Mouse (Mus musculus) limb, embryonic 15.5 days (tissue): Measurements from ENCODE around the gene Crb2. TPM values are rescaled to one million over a fixed set of nuclear protein-coding genes. Genes with fewer than 3 reads are reported as not detected.
A peak's percentile ranks its signal among the peaks of the same experiment; 100 is the strongest.

ENCODE experiments used
- ATAC-seq: fragments of 200-750 bp; cut with Nextera tagmentation; 2 replicates; pipeline ENCODE4 v1.8.0; 2017; ENCODE audit warnings: low read depth, moderate TSS enrichment; ENCODE audit not compliant: insufficient number of reproducible peaks, low FRiP score, low TSS enrichment
- H3K27ac ChIP-seq: fragments of 300-500 bp; sonication (generic); 2 replicates; pipeline ENCODE4 v1.5.1; 2015; ENCODE audit warnings: moderate library complexity, mild to moderate bottlenecking, inconsistent platforms
- H3K27me3 ChIP-seq: fragments of 300-500 bp; sonication (generic); 2 replicates; pipeline ENCODE4 v1.6.1; 2015; ENCODE audit warnings: inconsistent platforms
- H3K36me3 ChIP-seq: fragments of 300-500 bp; sonication (generic); 2 replicates; pipeline ENCODE4 v1.6.1; 2015; ENCODE audit warnings: inconsistent platforms
- H3K4me1 ChIP-seq: fragments of 300-500 bp; sonication (generic); 2 replicates; pipeline ENCODE4 v1.6.1; 2015; ENCODE audit warnings: inconsistent platforms
- H3K4me2 ChIP-seq: fragments of 300-500 bp; sonication (generic); 2 replicates; pipeline ENCODE4 v1.6.1; 2015; ENCODE audit warnings: mild to moderate bottlenecking, inconsistent platforms
- H3K4me3 ChIP-seq: fragments of 300-500 bp; sonication (generic); 2 replicates; pipeline ENCODE4 v1.5.1; 2015; ENCODE audit warnings: mild to moderate bottlenecking, inconsistent platforms
- H3K9ac ChIP-seq: fragments of 300-500 bp; sonication (generic); 2 replicates; pipeline ENCODE4 v1.6.1; 2015; ENCODE audit warnings: inconsistent platforms
- H3K9me3 ChIP-seq: fragments of 300-500 bp; sonication (generic); 2 replicates; pipeline ENCODE4 v1.6.1; 2016; ENCODE audit warnings: inconsistent platforms
- WGBS: fragments of 180-500 bp; shearing (Covaris S2); methylation state at CpG from one replicate; pipeline ENCODE4 v1.1.7; 2015; 5-methylcytosine and 5-hydroxymethylcytosine counted together
- polyA plus RNA-seq: library from polyadenylated mRNA; unstranded; fragments of >200 nt; fragmentation: Nextera tagmentation; extraction: Ambion mirVana; gene quantifications from 2 replicates; pipeline ENCODE4 v1.2.1, GENCODE M21; 2015

Crb2 gene
- polyA plus RNA-seq, 1 experiment from 2014 or later: 0.36 TPM

DNA sequence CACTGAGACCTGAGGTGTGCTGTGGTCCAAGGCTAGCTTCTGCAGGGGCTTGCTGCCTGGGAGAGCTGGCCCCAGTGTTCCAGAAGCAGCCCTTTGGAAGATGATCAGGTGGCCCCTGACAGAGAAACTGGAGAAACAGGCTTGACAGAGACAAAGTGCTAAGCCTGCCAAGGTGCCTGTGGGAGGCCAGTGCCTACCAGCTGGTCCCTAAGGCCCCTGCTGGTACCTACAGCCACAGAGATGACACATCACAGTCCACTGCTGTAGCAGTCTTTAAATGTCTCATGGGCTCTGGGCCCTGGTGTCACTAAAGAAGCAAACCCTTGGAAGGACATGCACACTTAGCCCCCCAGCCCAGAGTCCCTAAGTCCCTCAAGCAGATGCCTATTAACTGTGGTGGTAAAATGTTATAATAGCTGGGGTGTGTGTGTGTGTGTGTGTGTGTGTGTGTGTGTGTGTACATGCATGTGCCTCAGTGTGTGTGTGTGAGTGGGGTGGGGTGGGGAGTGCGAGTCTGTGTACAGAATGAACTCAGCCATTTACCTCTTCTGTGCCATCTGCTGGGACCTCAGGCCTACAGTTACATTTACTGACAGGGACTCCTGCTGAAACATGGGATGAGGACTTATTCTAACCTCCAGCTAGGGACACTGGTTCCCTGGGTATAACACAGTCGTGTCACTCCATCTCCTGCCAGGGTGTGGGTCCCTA, 19.7 kb upstream of the Crb2 start:
- Histone ChIP-seq H3K27ac (no peak overlapping the region), H3K4me3 (no peak overlapping the region)
- WGBS: 72% methylated on average over 2 of the region's 2 CpGs

DNA sequence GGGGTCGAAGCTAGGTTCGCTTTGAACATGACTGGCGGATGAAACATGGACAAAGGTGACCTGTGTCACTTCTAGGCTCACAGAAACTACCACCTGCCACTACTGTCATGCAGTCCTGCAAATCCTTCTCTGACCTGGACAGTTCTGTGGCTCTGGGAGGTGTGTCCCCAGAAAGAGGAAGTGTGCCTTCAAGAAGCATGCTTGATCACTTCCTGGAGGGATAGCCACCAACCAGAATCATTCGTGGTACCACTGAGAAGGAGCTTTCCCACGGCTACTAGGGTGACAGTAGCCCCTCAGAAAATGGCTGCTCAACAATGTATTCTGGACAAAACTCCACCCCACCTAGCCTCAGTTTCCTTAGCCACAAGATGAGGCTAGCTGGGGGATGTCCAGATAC, 19.0 kb upstream of the Crb2 start:
- Histone ChIP-seq H3K27ac (no peak overlapping the region), H3K4me2 (no peak overlapping the region), H3K9me3 (no peaks in the 10 kb centered on the region), H3K36me3 (no peaks in the 10 kb centered on the region), H3K9ac (no peak overlapping the region), H3K4me1 (peaks cover 34% of the 10 kb centered on the region), H3K4me3 (no peak overlapping the region), H3K27me3 (no peaks in the 10 kb centered on the region)
- no peak for ATAC-seq
- 81% methylated on average over 5 of the region's 5 CpGs for WGBS

More for the DNA sequence above, 19.7 kb upstream of the Crb2 start:
- no peak for ATAC-seq
- H3K4me2 ChIP-seq: no peak overlapping the region
- H3K36me3 ChIP-seq: no peaks in the 10 kb centered on the region
- peaks cover 34% of the 10 kb centered on the region for H3K4me1 ChIP-seq
- H3K9me3 ChIP-seq: no peaks in the 10 kb centered on the region
- no peak overlapping the region for H3K9ac ChIP-seq
- no peaks in the 10 kb centered on the region for H3K27me3 ChIP-seq

DNA sequence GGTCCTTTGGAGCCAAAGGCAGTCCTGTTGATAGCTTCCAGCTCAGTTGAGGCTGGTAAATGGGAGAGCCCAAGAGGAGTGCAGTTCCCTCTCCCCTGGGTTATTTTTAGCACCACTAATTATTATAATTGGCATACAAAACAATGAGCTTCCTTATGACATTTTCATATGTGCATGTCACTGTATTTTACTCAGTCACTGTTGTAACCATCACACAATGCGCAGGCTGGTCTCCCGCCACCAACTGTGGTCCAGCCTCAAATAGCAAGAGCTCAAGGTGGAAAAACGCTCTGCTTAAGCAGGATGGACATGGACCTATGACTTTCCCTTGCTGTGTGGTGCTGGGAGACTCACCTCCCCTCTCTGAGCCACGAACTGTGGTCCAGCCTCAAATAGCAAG, 18.3 kb upstream of the Crb2 start:
- no peaks in the 10 kb centered on the region for H3K36me3 ChIP-seq
- WGBS: 75% methylated on average over 4 of the region's 4 CpGs
- peak overlapping the region; percentile 36; the same call in 1 of the 2 replicates for H3K4me2 ChIP-seq
- H3K9ac ChIP-seq: no peak overlapping the region
- no peak for ATAC-seq
- H3K27me3 ChIP-seq: no peaks in the 10 kb centered on the region
- H3K9me3 ChIP-seq: no peaks in the 10 kb centered on the region
- peaks cover 34% of the 10 kb centered on the region for H3K4me1 ChIP-seq
- H3K27ac ChIP-seq: peak overlapping the region; percentile 75
- 0 out of 2 replicates have a peak overlapping the region, but pooled peaks have one; percentile 20 for H3K4me3 ChIP-seq

GRCm38 (mm10) chr2:37758343-37759015, 17.6 kb upstream of the Crb2 start:
- peak overlapping the region; percentile 36 for H3K4me2 ChIP-seq
- peak overlapping the region; percentile 20; the same call in 1 of the 2 replicates for H3K4me3 ChIP-seq
- 0 out of 2 replicates have a peak, but pooled peaks have one; percentile 55 for ATAC-seq
- H3K4me1 ChIP-seq: peaks cover 34% of the 10 kb centered on the region
- no peaks in the 10 kb centered on the region for H3K27me3 ChIP-seq
- WGBS: 8% methylated on average over 21 of the region's 21 CpGs
- no peaks in the 10 kb centered on the region for H3K9me3 ChIP-seq
- peak overlapping the region; percentile 75 for H3K27ac ChIP-seq
- no peaks in the 10 kb centered on the region for H3K36me3 ChIP-seq
- peak overlapping the region; percentile 14; the same call in 1 of the 2 replicates for H3K9ac ChIP-seq

GRCm38 (mm10) chr2:37760633-37761032, 15.4 kb upstream of the Crb2 start:
- H3K4me1 ChIP-seq: peaks cover 43% of the 10 kb centered on the region
- no peak overlapping the region for H3K4me2 ChIP-seq
- H3K36me3 ChIP-seq: no peaks in the 10 kb centered on the region
- 35% methylated on average over 6 of the region's 6 CpGs for WGBS
- no peaks in the 10 kb centered on the region for H3K9me3 ChIP-seq
- no peak overlapping the region for H3K9ac ChIP-seq
- no peaks in the 10 kb centered on the region for H3K27me3 ChIP-seq
- H3K4me3 ChIP-seq: no peak overlapping the region
- H3K27ac ChIP-seq: no peak overlapping the region
- no peak for ATAC-seq

DNA sequence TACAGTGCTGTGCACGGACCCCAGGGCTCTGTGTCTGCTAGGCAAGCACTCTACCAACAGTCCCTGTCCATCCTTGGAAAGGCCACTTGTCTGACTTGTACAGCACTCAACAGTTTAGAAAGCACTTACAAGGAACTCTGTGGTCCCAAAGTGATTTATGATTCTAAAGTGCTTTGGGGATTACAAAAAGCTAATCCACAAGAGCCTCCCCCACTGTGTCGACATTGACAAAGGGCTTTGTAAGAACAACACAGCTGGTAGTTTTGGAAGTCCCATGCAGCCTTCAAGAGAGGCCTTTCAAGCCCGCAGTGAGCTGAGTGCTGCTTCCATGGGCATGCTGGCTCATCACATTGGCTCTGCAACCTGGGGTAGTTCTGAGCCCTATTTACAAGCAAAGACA, 12.4 kb upstream of the Crb2 start:
- H3K9me3 ChIP-seq: no peaks in the 10 kb centered on the region
- no peak for ATAC-seq

DNA sequence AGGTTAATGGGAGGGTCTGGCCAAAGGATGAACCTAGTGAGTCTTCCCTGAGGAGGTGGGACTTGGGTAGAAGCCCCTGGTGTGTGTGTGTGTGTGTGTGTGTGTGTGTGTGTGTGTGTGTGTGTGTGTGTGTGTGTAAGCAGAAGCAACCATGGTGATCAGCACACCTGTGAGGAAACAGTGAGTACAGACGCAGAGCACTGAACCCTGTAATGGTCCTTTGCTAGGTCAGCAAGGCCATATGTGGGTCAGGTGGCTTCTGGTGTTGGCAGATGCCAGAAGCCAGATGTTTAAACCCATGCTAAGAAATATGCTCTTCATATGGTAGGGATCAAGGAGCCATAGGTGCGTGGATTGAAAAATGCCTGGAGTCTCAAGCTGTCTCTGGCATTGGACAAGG, 11.5 kb upstream of the Crb2 start:
- Histone ChIP-seq H3K36me3 (no peaks in the 10 kb centered on the region), H3K27ac (no peak overlapping the region), H3K4me1 (peaks cover 49% of the 10 kb centered on the region), H3K4me2 (no peak overlapping the region), H3K9me3 (no peaks in the 10 kb centered on the region), H3K9ac (no peak overlapping the region), H3K4me3 (no peak overlapping the region), H3K27me3 (no peaks in the 10 kb centered on the region)
- 83% methylated on average over 2 of the region's 2 CpGs for WGBS
- no peak for ATAC-seq

More for the DNA sequence above, 12.4 kb upstream of the Crb2 start:
- H3K4me3 ChIP-seq: no peak overlapping the region
- no peak overlapping the region for H3K4me2 ChIP-seq
- 31% methylated on average over 3 of the region's 3 CpGs for WGBS
- no peaks in the 10 kb centered on the region for H3K27me3 ChIP-seq
- H3K36me3 ChIP-seq: no peaks in the 10 kb centered on the region
- no peak overlapping the region for H3K27ac ChIP-seq
- H3K4me1 ChIP-seq: peaks cover 47% of the 10 kb centered on the region
- no peak overlapping the region for H3K9ac ChIP-seq

DNA sequence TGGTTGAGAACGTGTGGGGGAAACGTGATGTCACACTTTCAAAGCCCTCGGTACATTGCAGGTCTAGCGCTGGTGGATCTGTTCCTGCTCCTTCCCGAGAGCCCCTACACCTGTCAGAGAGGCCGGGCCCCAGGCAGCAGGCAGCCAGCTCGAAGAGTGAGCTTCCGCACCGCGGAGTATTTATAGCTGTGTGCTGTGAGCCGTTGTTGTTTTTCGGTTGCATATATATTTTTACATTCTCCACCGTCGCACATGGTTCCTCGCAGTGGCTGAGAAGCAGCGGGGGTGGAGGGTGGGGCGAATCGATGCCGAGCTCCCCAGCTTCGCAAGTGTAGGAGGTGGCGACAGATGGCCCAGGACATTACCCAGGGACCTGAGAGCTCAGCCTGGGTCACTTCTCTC, 11.0 kb upstream of the Crb2 start:
- H3K4me1 ChIP-seq: peaks cover 55% of the 10 kb centered on the region
- H3K27me3 ChIP-seq: no peaks in the 10 kb centered on the region
- H3K36me3 ChIP-seq: no peaks in the 10 kb centered on the region
- ATAC-seq: no peak
- H3K27ac ChIP-seq: 0 out of 2 replicates have a peak overlapping the region, but pooled peaks have one; percentile 4
- H3K4me3 ChIP-seq: no peak overlapping the region
- H3K9me3 ChIP-seq: no peaks in the 10 kb centered on the region
- WGBS: 16% methylated on average over 21 of the region's 21 CpGs
- H3K9ac ChIP-seq: no peak overlapping the region
- no peak overlapping the region for H3K4me2 ChIP-seq

DNA sequence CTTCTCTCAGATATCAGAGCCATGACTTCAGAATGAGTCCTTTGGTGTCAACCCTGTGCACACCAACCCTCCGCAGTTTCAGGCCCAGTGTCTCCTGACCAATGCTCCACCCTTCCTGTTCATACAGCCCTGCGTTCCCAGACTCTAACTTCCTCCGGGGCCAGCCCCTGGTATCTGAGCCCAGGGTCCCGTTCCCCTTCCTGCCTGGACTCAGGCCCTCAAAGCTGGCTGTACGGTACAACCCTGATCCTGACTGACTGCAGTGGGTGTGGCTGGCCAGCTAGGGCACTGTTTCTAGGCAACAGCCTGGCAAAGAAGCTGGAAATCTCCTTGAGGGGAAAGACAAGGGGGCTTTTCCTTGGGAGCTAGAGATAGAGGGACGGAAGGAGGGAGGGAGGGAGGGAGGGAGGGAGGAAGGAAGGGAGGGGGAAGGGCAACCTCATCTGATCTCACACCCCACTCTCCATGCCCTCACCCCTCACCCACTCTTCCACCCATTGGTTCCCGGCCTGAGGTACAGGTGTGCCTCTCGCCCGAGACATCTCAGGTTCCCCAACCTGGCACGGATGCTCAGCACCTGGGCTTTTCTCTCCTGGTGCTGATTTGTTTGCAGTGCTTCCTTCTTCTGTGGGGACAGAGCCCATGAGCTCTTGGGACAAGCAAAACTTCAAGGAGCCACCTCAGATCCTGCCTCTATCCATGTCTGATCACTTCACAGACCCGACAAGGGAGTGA, 9.9 kb upstream of the Crb2 start:
- Histone ChIP-seq H3K27me3 (no peaks in the 10 kb centered on the region), H3K9me3 (no peaks in the 10 kb centered on the region), H3K4me1 (peaks cover 65% of the 10 kb centered on the region), H3K36me3 (no peaks in the 10 kb centered on the region), H3K4me2 (no peak overlapping the region), H3K4me3 (no peak overlapping the region), H3K27ac (0 out of 2 replicates have a peak overlapping the region, but pooled peaks have one; percentile 79), H3K9ac (no peak overlapping the region)
- no peak for ATAC-seq
- WGBS: 59% methylated on average over 10 of the region's 11 CpGs

DNA sequence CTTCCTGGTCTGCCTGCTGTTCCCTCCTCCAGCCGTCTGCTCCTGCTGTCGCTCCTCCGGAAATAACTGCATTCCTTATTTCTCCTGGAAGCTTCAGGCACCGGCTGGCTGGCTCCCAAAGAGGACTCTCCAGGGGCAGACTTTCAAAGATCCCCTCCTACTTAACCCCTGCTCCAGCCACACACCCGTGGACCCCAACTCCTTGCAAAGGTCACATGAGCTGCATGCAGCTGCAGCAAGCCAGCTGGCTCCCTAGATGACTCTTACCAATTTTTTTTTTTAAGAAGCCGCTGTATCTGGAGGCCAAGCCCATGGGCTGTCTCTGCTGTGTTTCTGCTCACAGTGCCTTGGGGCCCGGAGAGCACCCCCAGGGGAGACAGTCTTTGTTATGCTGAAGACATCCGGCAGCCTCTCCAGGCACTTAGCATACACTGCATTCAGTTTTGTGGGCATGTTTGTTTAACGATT, 8.9 kb upstream of the Crb2 start:
- Histone ChIP-seq H3K4me3 (no peak overlapping the region), H3K4me2 (peak overlapping the region; percentile 19; the same call in 1 of the 2 replicates), H3K9me3 (no peaks in the 10 kb centered on the region), H3K27ac (peak overlapping the region; percentile 79), H3K27me3 (no peaks in the 10 kb centered on the region), H3K4me1 (peaks cover 70% of the 10 kb centered on the region), H3K36me3 (no peaks in the 10 kb centered on the region), H3K9ac (no peak overlapping the region)
- 4% methylated on average over 9 of the region's 9 CpGs for WGBS
- ATAC-seq: no peak

- Histone ChIP-seq H3K4me1 (peaks cover 70% of the 10 kb centered on the region), H3K9ac (no peak overlapping the region), H3K4me3 (no peak overlapping the region), H3K27me3 (0 out of 2 replicates have a peak, but pooled peaks cover under 1% of the 10 kb centered on the region), H3K27ac (peak overlapping the region; percentile 79), H3K9me3 (no peaks in the 10 kb centered on the region), H3K36me3 (no peaks in the 10 kb centered on the region), H3K4me2 (no peak overlapping the region)
- WGBS: 72% methylated on average over 3 of the region's 3 CpGs
- no peak for ATAC-seq
Observed at GRCm38 (mm10) chr2:37767739-37768138, 8.3 kb upstream of the Crb2 start.
